Mouse (Mus musculus): ENCODE results near the gene Il2ra. TPM values are rescaled to one million over a fixed set of nuclear protein-coding genes. Genes with fewer than 3 reads are reported as not detected.
A peak's percentile ranks its signal among the peaks of the same experiment; 100 is the strongest.

The Il2ra gene
- polyA plus RNA-seq, 1 experiment from 2014 or later: not detected

- no peak overlapping the region for H3K4me3 ChIP-seq (replicated peaks; ENCODE audit: low read depth, low read length)
- no peaks in the 10 kb centered on the region for H3K4me1 ChIP-seq (replicated peaks; ENCODE audit: insufficient read depth, low read length)
- no peak overlapping the region for H3K9ac ChIP-seq (ENCODE audit: low read depth, low read length)
- no peak for TF ChIP-seq CTCF (IDR thresholded peaks at IDR 0.05; ENCODE audit: low read depth)
- no peak for ATAC-seq (replicated peaks; ENCODE audit: low FRiP score, low read depth)
- H3K36me3 ChIP-seq (ENCODE audit: insufficient read depth, low read length): no peaks in the 10 kb centered on the region
- 76% methylated on average over 4 of the region's 4 CpGs for WGBS
- DNase-seq (ENCODE audit: low spot score): no peak
- no peaks in the 10 kb centered on the region for H3K9me3 ChIP-seq (replicated peaks; ENCODE audit: low read length)
- H3K27ac ChIP-seq: no peak overlapping the region
- no peaks in the 10 kb centered on the region for H3K27me3 ChIP-seq (ENCODE audit: insufficient read depth, low read length)
- no peak overlapping the region for H3K4me2 ChIP-seq (ENCODE audit: low read length)
Observed at GRCm38 (mm10) chr2:11714535-11714934, 71.9 kb downstream of the Il2ra start.

- Histone ChIP-seq H3K9ac (ENCODE audit: low read depth, low read length) (no peak overlapping the region), H3K27me3 (ENCODE audit: insufficient read depth, low read length) (no peaks in the 10 kb centered on the region), H3K4me2 (ENCODE audit: low read length) (no peak overlapping the region), H3K4me1 (replicated peaks; ENCODE audit: insufficient read depth, low read length) (no peaks in the 10 kb centered on the region), H3K9me3 (replicated peaks; ENCODE audit: low read length) (no peaks in the 10 kb centered on the region), H3K4me3 (replicated peaks; ENCODE audit: low read depth, low read length) (no peak overlapping the region), H3K36me3 (ENCODE audit: insufficient read depth, low read length) (no peaks in the 10 kb centered on the region), H3K27ac (no peak overlapping the region)
- ATAC-seq (replicated peaks; ENCODE audit: low FRiP score, low read depth) (no peak), DNase-seq (ENCODE audit: low spot score) (no peak)
- WGBS: 90% methylated on average over 2 of the region's 2 CpGs
- no peak for TF ChIP-seq CTCF (IDR thresholded peaks at IDR 0.05; ENCODE audit: low read depth)
Observed at GRCm38 (mm10) chr2:11718573-11718972, 76.0 kb downstream of the Il2ra start.

- Histone ChIP-seq H3K4me2 (ENCODE audit: low read length) (no peak overlapping the region), H3K36me3 (ENCODE audit: insufficient read depth, low read length) (no peaks in the 10 kb centered on the region), H3K27ac (no peak overlapping the region), H3K27me3 (ENCODE audit: insufficient read depth, low read length) (no peaks in the 10 kb centered on the region), H3K4me3 (replicated peaks; ENCODE audit: low read depth, low read length) (no peak overlapping the region), H3K9me3 (replicated peaks; ENCODE audit: low read length) (no peaks in the 10 kb centered on the region), H3K9ac (ENCODE audit: low read depth, low read length) (no peak overlapping the region), H3K4me1 (replicated peaks; ENCODE audit: insufficient read depth, low read length) (no peaks in the 10 kb centered on the region)
- no peak for DNase-seq (ENCODE audit: low spot score)
- no peak for TF ChIP-seq CTCF (IDR thresholded peaks at IDR 0.05; ENCODE audit: low read depth)
- ATAC-seq (replicated peaks; ENCODE audit: low FRiP score, low read depth): no peak
- 81% methylated on average over 9 of the region's 9 CpGs for WGBS
Observed at GRCm38 (mm10) chr2:11722564-11722963, 80.0 kb downstream of the Il2ra start.

GRCm38 (mm10) chr2:11727574-11727973 is 85.0 kb downstream of the Il2ra start:
- no peak overlapping the region for H3K27ac ChIP-seq
- no peak for TF ChIP-seq CTCF (IDR thresholded peaks at IDR 0.05; ENCODE audit: low read depth)
- H3K4me3 ChIP-seq (replicated peaks; ENCODE audit: low read depth, low read length): no peak overlapping the region
- H3K9ac ChIP-seq (ENCODE audit: low read depth, low read length): no peak overlapping the region
- H3K4me1 ChIP-seq (replicated peaks; ENCODE audit: insufficient read depth, low read length): no peaks in the 10 kb centered on the region
- WGBS: 93% methylated on average over 5 of the region's 5 CpGs
- H3K27me3 ChIP-seq (ENCODE audit: insufficient read depth, low read length): no peaks in the 10 kb centered on the region
- DNase-seq (ENCODE audit: low spot score) (no peak), ATAC-seq (replicated peaks; ENCODE audit: low FRiP score, low read depth) (no peak)
- no peaks in the 10 kb centered on the region for H3K9me3 ChIP-seq (replicated peaks; ENCODE audit: low read length)
- H3K36me3 ChIP-seq (ENCODE audit: insufficient read depth, low read length): no peaks in the 10 kb centered on the region
- no peak overlapping the region for H3K4me2 ChIP-seq (ENCODE audit: low read length)

- Histone ChIP-seq H3K9ac (ENCODE audit: low read depth, low read length) (no peak overlapping the region), H3K27ac (no peak overlapping the region), H3K4me2 (ENCODE audit: low read length) (no peak overlapping the region), H3K4me3 (replicated peaks; ENCODE audit: low read depth, low read length) (no peak overlapping the region), H3K36me3 (ENCODE audit: insufficient read depth, low read length) (no peaks in the 10 kb centered on the region), H3K9me3 (replicated peaks; ENCODE audit: low read length) (no peaks in the 10 kb centered on the region), H3K4me1 (replicated peaks; ENCODE audit: insufficient read depth, low read length) (no peaks in the 10 kb centered on the region), H3K27me3 (ENCODE audit: insufficient read depth, low read length) (no peaks in the 10 kb centered on the region)
- ATAC-seq (replicated peaks; ENCODE audit: low FRiP score, low read depth) (no peak), DNase-seq (ENCODE audit: low spot score) (peak; percentile 46)
- 62% methylated on average over 3 of the region's 3 CpGs for WGBS
- no peak for TF ChIP-seq CTCF (IDR thresholded peaks at IDR 0.05; ENCODE audit: low read depth)
Observed at GRCm38 (mm10) chr2:11729091-11729490, 86.5 kb downstream of the Il2ra start.

- H3K27ac ChIP-seq: no peak overlapping the region
- ATAC-seq (replicated peaks; ENCODE audit: low FRiP score, low read depth): no peak
- H3K4me2 ChIP-seq (ENCODE audit: low read length): no peak overlapping the region
- H3K4me1 ChIP-seq (replicated peaks; ENCODE audit: insufficient read depth, low read length): no peaks in the 10 kb centered on the region
- no peaks in the 10 kb centered on the region for H3K9me3 ChIP-seq (replicated peaks; ENCODE audit: low read length)
- DNase-seq (ENCODE audit: low spot score): no peak
- no peak for TF ChIP-seq CTCF (IDR thresholded peaks at IDR 0.05; ENCODE audit: low read depth)
- no peak overlapping the region for H3K4me3 ChIP-seq (replicated peaks; ENCODE audit: low read depth, low read length)
- H3K27me3 ChIP-seq (ENCODE audit: insufficient read depth, low read length): no peaks in the 10 kb centered on the region
- 75% methylated on average over 5 of the region's 5 CpGs for WGBS
- H3K36me3 ChIP-seq (ENCODE audit: insufficient read depth, low read length): no peaks in the 10 kb centered on the region
- H3K9ac ChIP-seq (ENCODE audit: low read depth, low read length): no peak overlapping the region
Observed at GRCm38 (mm10) chr2:11732978-11733377, 90.4 kb downstream of the Il2ra start.

GRCm38 (mm10) chr2:11735853-11736252 is 93.2 kb downstream of the Il2ra start:
- Histone ChIP-seq H3K4me3 (replicated peaks; ENCODE audit: low read depth, low read length) (no peak overlapping the region), H3K36me3 (ENCODE audit: insufficient read depth, low read length) (peaks cover 9% of the 10 kb centered on the region), H3K4me2 (ENCODE audit: low read length) (no peak overlapping the region), H3K9me3 (replicated peaks; ENCODE audit: low read length) (no peaks in the 10 kb centered on the region), H3K27me3 (ENCODE audit: insufficient read depth, low read length) (no peaks in the 10 kb centered on the region), H3K9ac (ENCODE audit: low read depth, low read length) (no peak overlapping the region), H3K27ac (no peak overlapping the region), H3K4me1 (replicated peaks; ENCODE audit: insufficient read depth, low read length) (no peaks in the 10 kb centered on the region)
- 74% methylated on average over 6 of the region's 6 CpGs for WGBS
- no peak for ATAC-seq (replicated peaks; ENCODE audit: low FRiP score, low read depth)
- TF ChIP-seq CTCF (IDR thresholded peaks at IDR 0.05; ENCODE audit: low read depth): no peak
- no peak for DNase-seq (ENCODE audit: low spot score)
